Mouse (Mus musculus): ENCODE results near the gene Cdc26. TPM values are rescaled to one million over a fixed set of nuclear protein-coding genes. Genes with fewer than 3 reads are reported as not detected.
A peak's percentile ranks its signal among the peaks of the same experiment; 100 is the strongest.

Gene Cdc26
- total RNA-seq, 2 experiments from 2014 or later, result 170 to 186 TPM

- ATAC-seq (replicated peaks; ENCODE audit: low FRiP score, low TSS enrichment, poor library complexity, severe bottlenecking), result no peak
These were observed 40.9 kb downstream of the Cdc26 start for GRCm38 (mm10) chr4:62367586-62367985.

- ATAC-seq (replicated peaks; ENCODE audit: low FRiP score, low TSS enrichment, poor library complexity, severe bottlenecking), result no peak
These were observed 42.2 kb downstream of the Cdc26 start for GRCm38 (mm10) chr4:62366291-62366690.

DNA sequence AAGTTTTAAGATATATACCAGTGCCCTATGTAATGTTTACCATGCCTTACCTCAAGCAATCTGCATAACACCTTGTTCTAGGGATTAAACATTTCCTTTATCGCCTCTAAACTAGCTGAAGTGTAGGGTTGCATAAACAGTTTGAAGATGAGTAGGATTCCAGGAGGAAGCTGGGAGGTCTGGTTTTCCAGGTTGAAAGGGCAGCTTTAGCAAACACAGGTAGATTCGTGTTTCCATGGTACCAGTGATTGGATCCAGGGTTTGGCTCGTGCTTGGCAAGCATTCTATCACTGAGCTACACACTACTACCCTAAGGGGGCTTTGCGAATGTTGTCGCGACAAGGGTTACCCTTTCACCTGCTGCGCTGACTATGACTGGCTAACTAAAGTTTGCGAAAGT lies 44.1 kb downstream of the Cdc26 start:
- no peak for ATAC-seq (replicated peaks; ENCODE audit: low FRiP score, low TSS enrichment, poor library complexity, severe bottlenecking)

DNA sequence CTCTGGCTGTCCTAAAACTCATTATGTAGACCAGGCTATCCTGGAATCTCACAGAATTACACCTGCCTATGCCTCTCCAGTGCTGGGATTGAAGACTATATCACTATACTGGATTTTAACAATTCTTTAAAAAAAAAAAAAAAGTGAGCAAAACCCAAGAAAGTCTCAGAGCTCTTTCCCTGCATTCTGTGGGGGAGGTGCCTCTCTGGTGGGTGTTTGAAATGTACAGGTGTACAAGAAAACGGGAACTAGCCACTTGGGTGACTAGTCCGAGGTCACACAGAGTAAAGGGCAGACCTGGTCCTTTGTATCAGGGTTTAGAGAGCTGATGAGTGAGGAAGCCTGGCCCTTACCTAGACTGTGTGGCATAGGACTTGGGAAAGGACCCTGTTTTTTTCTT lies 46.0 kb downstream of the Cdc26 start:
- no peak for ATAC-seq (replicated peaks; ENCODE audit: low FRiP score, low TSS enrichment, poor library complexity, severe bottlenecking)

- ATAC-seq (replicated peaks; ENCODE audit: low FRiP score, low TSS enrichment, poor library complexity, severe bottlenecking), result no peak
These were observed 46.4 kb downstream of the Cdc26 start for GRCm38 (mm10) chr4:62361997-62362396.

- ATAC-seq (replicated peaks; ENCODE audit: low FRiP score, low TSS enrichment, poor library complexity, severe bottlenecking), result no peak
These were observed 46.9 kb downstream of the Cdc26 start for GRCm38 (mm10) chr4:62361571-62361970.

DNA sequence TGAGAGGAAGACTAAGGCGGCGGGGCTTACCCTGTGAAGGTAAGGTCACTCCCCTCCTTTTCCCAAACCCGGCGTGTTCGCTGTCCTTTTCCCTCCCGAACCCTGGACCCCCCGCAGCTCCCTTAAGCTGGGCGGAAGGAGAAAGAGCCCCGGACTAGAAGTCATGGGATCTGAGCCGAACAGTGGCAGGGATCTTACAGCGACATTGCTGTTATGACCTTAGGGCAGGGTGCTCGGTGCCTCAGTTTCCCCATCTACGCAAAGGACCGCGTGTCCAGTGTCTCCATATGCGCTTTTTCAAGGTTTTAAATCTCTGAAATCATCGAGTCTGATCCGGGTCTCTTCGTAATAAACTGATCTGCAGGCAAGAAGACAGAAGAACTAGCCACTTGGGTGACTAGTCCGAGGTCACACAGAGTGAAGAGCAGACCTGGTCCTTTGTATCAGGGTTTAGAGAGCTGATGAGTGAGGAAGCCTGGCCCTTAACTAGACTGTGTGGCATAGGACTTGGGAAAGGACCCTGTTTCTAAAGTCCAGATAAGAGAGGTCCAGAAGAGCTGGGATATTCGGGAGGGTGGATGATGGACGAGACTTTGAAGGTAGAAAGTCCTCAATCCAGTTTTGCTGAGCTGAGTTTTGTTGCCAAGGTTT lies 47.5 kb downstream of the Cdc26 start:
- no peak for ATAC-seq (replicated peaks; ENCODE audit: low FRiP score, low TSS enrichment, poor library complexity, severe bottlenecking)

- ATAC-seq (replicated peaks; ENCODE audit: low FRiP score, low TSS enrichment, poor library complexity, severe bottlenecking), result peak; percentile 100
These were observed 48.2 kb downstream of the Cdc26 start, which contains the start of the genes Fkbp15 and Slc31a1 for GRCm38 (mm10) chr4:62360088-62360804. Gene Fkbp15, minus strand, starts transcription at chr4:62360548. Gene Slc31a1, plus strand, starts transcription at chr4:62360727.

- ATAC-seq (replicated peaks; ENCODE audit: low FRiP score, low TSS enrichment, poor library complexity, severe bottlenecking), result no peak
These were observed 49.1 kb downstream of the Cdc26 start for GRCm38 (mm10) chr4:62359256-62359775.

- ATAC-seq (replicated peaks; ENCODE audit: low FRiP score, low TSS enrichment, poor library complexity, severe bottlenecking), result no peak
These were observed 50.8 kb downstream of the Cdc26 start for GRCm38 (mm10) chr4:62357631-62358148.

GRCm38 (mm10) chr4:62349371-62349770 lies 59.1 kb downstream of the Cdc26 start:
- ATAC-seq (replicated peaks; ENCODE audit: low FRiP score, low TSS enrichment, poor library complexity, severe bottlenecking), result no peak

DNA sequence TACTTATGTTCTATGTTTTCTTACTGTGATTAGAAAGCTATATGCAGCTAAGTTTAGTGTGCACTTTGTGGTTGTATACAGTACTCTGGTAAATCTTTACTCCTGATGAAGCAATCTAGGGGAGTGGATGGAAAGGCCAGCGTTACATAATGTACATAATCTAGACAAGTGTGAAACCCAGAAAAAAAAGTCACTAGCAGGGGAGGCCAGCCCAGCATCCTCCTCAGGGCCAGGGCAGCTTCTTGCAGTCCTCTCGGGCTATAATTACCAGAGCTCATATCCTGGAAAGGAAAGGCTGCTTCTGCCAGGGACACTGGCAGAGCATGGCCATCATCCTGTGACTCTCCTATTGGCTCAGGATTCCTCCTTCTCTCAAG lies 60.1 kb downstream of the Cdc26 start:
- ATAC-seq (replicated peaks; ENCODE audit: low FRiP score, low TSS enrichment, poor library complexity, severe bottlenecking), result no peak

DNA sequence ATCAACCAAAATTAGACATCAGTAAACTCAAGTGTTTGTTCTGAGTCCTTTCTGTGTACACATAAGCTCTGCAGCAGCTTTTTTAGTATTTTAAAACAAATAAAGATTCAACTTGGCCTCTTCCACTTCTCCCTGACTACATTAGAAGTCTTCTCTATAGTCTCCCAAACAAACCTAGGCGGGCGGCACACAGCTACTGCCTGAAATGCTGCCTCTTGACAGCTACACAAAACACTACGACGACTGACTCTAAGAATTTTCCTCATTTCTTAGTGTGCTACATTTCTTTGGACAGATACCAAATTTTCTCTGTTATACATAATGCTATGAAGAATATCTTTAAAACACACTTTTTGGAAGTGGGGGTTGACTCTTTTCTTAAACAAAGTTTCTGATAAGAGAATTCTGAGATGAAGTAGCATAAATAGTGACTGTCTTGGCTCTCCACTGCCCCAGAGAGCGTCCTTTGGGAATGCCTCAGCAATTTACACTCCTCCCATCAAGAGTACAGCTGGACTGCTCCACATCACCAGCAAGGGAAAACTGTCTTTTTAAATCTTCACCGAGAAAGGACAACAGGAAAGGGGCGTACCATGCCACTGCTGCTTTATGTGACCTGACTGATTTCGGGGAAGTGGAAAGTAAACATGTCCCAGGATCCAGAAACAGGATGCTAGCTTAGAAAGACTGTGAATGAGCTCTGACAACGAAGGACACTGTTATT lies 60.7 kb downstream of the Cdc26 start:
- no peak for ATAC-seq (replicated peaks; ENCODE audit: low FRiP score, low TSS enrichment, poor library complexity, severe bottlenecking)

GRCm38 (mm10) chr4:62345827-62346226 lies 62.6 kb downstream of the Cdc26 start:
- no peak for ATAC-seq (replicated peaks; ENCODE audit: low FRiP score, low TSS enrichment, poor library complexity, severe bottlenecking)

DNA sequence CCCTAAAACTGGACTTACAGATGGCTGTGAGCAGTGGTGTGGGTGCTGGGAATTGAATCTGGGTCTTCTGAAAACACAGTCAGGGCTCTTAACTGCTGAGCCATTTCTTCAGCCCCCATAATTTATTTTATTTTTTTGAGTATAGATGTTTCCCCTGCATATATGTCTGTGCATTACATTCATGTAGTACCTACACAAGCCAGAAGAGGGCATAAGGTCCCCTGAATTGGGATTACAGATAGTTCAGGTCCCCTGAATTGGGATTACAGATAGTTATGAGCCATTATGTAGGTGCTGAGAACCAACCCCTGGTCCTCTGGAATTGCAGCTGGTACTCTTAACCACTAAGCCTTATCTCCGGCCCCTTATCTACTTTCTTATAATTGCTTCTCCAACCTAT lies 64.4 kb downstream of the Cdc26 start:
- 0 out of 2 replicates have a peak, but pooled peaks have one; percentile 52 for ATAC-seq (replicated peaks; ENCODE audit: low FRiP score, low TSS enrichment, poor library complexity, severe bottlenecking)

DNA sequence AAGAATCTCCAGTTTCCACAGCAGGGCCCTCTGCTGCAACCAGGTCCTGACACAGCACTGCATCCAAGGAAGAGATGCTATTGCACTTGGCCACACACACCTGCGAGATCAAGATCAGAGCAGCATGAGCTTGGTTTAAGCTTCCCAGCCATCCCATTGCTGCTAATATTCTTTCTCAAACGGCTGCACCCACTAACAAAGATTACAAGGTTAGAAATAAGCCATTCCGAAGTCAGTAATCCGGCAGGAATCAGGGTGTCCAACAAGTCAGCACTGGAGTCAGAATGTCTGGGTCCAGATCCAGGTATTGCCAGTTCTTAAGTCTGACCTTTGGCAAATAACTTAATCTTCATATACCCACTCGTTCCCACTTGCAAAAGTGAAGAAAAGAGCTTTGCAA lies 69.9 kb downstream of the Cdc26 start:
- ATAC-seq (replicated peaks; ENCODE audit: low FRiP score, low TSS enrichment, poor library complexity, severe bottlenecking), result no peak

All from megakaryocyte-erythroid progenitor cell, adult 5-6 weeks (primary cell).